Mouse (Mus musculus) ES-E14 (cell line): ENCODE measurements around the gene Prn.

Source experiments
- CHD2 ChIP-seq: IDR thresholded peaks from 2 replicates; pipeline ENCODE4 v1.6.1; 2014; ENCODE audit warnings: mild to moderate bottlenecking, low read depth, low read length, inconsistent platforms
- HCFC1 ChIP-seq: IDR thresholded peaks from 2 replicates; pipeline ENCODE4 v1.6.1; 2012; ENCODE audit warnings: low read length, inconsistent platforms, borderline replicate concordance; ENCODE audit not compliant: insufficient read depth
- MAFK ChIP-seq: IDR thresholded peaks from 2 replicates; pipeline ENCODE4 v1.6.1; 2014; ENCODE audit warnings: mild to moderate bottlenecking, low read depth, low read length, inconsistent platforms; ENCODE audit not compliant: insufficient read depth
- ZC3H11A ChIP-seq: IDR thresholded peaks from 2 replicates; pipeline ENCODE4 v1.6.1; 2012; ENCODE audit warnings: low read depth, mild to moderate bottlenecking, inconsistent platforms, low read length, borderline replicate concordance

- TF ChIP-seq ZC3H11A (no peak), CHD2 (no peak), MAFK (no peak), HCFC1 (no peak)
Measured at GRCm38 (mm10) chr2:131908906-131909305, 851 bp upstream of the Prn start.
